Mouse (Mus musculus) lung, adult 2 months (tissue): ENCODE measurements around the gene Toporsl.

Experiments
- CTCF ChIP-seq: fragments of 200-500 bp; IDR thresholded peaks from 2 replicates; pipeline ENCODE4 v1.5.1; 2011; ENCODE audit warnings: mild to moderate bottlenecking, low read length, control low read depth; ENCODE audit not compliant: insufficient read depth
- POLR2A ChIP-seq: fragments of 200-500 bp; IDR thresholded peaks from 2 replicates; pipeline ENCODE4 v1.6.1; 2011; ENCODE audit warnings: low read depth, mild to moderate bottlenecking, control low read depth, low read length, borderline replicate concordance; ENCODE audit errors: extremely low read depth

- no peak for TF ChIP-seq CTCF
- TF ChIP-seq POLR2A, result no peak
Observed at GRCm38 (mm10) chr4:52594632-52595031, 1.4 kb upstream of the Toporsl start.
